Mouse (Mus musculus): ENCODE measurements around the gene Ociad1.
A peak's percentile ranks its signal among the peaks of the same experiment; 100 is the strongest.

Ociad1 gene

DNA sequence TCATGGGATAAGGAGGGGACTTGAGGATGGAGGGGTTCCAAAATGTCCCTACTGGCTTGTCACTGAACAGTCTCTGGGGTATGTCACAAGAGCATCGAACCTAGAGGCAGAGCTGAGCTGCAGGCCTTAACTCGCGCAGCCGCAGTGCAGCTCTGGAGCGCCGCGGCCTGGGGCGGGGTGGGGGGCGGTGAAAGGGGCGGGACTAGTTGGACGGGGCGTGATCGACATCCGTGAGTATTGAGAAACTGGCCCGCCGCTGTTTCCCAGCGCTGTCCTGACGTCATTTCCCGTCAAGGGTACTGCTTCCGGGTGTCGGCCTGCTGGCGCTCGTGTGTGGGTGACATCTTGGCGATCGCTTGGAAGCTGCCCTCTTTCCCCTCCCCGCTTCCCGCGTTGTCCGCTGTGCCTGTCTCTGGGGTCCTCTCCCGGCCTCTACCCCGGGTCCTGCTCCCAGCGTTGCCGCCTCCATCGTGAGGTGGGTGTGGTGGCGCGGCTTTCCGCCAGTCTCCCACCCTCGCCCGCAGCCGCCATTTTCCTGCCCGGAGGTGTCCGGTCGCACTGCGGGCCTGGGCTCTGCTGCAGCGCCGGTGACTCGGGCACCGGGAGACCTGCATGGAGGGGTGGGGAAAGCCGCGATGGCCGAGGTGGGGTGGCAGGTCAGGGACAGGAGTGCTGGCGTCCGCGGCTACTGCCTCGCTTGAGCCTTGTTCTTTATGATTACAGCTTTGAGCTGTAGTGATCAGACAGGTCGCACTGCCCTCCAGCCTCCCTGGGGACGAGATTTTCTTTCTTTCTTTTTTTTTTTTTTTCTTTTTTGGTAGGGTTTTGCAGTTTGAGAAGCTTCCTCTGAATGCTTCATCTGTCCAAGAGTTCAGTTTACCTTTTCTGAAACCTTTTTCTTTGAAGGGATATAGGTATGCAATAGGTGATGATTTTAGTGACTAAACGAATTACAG, at the start of gene Ociad1:
Ociad1 (plus strand) TSS at position 283 of the 956 bp plus-strand sequence.
- peak; percentile 96 for DNase-seq

DNA sequence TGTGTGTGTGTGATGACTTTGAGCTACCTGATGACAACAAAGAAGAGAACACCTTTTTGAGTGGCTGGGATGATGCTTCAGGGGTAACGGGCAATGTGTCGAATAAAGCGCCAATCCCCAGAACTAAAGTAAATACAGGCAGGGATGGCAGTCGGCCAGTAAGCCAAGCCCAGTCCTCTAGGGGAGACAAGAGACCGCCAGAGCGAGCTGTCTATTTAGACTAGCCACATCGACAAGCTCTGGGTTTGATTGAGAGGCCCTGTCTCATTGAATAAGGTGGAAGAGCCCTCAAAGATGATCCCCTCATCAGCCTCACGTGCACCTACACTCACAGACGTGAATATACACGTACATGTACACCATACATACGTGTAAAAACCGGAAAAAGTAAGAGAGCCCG, 48.2 kb upstream of the Ociad1 start:
- no peak for DNase-seq

DNA sequence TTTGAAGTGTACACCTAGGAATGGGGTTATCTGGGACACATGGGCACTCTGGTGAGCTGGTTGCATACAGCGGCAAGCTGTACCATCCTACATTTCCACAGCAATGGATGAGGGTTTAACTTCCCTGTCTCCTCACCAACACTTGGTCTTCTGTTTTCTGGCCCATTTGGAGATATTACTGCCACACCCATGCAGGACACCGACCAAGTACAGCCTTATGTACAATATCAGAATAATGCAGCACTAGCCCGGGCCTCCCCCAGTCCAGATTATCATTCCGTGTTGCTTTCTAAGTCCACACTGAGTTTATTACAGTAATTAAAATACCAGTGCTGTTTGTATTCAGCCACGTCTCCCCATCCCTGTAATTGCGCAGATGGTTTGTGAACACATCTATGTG, 46.2 kb upstream of the Ociad1 start:
- no peak for DNase-seq

- DNase-seq: no peak
Measured at GRCm38 (mm10) chr5:73248211-73248610, 44.4 kb upstream of the Ociad1 start.

DNA sequence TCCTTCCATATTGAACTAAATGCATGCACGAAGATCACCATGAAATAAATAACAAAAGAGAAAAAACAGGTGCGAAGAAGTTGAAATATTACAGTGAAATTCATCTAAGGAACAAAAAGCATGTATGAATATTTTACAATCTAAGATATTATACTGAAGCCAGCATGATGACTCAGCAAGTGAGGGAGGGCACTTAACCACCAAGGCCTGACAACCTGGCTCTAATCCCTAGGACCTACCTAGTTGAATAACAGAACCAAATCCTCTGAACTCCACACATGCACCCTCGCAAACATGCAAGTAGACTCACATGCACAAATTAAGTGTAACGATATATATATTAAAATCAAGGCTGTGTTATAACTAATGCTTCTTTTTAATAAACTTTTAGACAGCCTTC, 43.2 kb upstream of the Ociad1 start:
- DNase-seq: no peak

DNA sequence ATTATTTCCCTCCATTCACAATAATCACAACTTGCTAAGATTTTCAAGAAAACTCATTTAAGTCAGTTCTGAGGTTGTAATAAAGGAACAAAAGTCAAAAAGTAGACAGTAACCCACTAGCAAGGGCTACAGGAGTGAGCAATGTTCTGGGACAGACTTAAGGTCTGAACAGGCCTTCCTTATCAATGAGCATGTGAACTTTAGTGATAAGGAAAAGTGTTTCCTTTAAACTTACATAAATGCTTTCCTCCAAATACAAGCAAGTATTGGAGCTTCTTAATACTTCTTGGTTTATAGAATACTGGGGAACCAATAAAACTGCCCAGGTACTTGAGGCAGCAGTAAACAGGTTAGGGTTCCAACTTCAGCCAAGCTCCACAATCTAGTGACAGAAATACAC, 39.8 kb upstream of the Ociad1 start:
- DNase-seq: no peak

GRCm38 (mm10) chr5:73254660-73255059, 37.9 kb upstream of the Ociad1 start:
- DNase-seq: no peak

DNA sequence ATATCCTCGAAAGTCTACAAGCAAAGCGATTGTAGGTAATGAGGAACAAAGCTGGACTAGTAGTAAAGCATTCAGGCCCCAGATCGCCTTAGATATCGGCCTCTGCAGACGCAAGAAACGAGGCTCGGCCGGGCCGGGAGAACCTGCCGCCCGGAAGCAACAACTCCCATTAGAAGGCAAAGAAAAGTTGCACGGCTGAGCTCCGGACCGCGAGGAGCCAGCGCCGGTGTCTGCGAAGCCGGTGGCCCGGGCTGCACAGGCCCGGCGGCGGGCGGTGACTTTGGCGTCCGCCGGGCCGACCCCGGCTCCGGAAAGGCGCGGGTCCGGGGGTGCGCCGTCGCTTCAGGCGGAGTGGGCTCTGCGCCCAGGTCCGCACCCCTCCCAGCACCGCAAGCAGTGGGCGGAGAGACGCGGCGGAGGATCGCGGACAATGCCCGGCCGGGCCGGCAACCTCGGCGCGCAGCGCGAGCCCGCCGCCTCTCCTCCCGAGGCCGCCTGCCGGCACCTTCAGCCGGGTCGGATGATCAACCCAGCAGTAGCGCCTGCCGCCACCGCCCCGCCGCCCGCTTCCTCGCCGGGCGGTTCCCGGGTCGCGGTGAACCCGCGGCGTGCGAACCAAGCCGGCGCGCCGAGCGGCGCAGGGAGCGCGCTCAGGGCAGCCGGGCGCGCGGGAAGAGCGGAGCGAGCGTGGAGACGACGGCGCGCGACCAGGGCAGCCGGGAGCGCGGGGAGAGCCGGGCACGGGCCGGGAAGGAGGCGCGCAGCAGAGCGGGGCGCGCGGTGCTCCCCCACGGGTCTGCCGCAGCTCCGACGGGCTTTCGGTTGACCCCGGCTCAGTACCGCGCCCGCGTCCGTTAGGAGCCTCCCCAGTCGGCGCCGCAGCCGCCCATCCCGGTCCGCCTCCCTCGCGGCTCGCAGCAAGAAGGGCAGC, 37.0 kb upstream of the Ociad1 start:
- peak; percentile 76 for DNase-seq

DNA sequence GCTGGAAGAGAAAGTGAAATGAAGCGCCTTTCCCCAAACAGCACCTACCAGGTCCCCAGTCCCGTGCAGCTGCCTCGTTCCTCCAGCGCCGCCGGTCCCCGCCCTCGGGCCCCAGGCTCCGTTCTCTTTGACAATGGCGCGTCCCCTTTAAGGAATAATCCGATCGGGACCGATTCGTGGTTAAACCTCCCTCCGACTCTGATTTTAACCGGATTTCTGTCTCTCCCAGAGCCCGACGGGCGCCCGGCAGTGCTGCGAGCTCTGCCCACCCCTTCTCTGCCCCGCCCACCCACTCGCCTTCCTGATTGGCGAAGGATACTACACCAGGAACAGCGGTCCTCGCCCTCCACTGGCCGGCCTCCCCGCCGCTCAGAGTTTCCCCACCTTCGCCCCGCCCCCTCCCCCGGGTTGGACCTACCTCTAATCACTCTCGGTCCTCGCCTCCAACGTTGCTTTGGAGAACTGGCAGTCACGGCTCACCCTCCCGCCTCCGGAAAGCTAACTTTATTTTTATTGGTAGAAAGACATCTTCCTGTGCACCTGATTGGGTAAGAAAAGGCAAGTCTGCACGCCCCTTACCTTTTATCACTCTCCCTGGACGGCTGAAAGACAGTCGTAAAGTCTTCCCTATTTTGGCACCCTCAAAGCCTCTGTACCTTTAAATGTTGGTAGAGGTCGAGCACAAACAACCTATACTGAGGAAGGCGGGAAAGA, 36.1 kb upstream of the Ociad1 start, which contains the start of gene Fryl:
Fryl (minus strand) TSS at position 268 of the 714 bp plus-strand sequence.
- peak; percentile 97 for DNase-seq

- no peak for DNase-seq
Measured at GRCm38 (mm10) chr5:73257096-73257495, 35.5 kb upstream of the Ociad1 start.

- no peak for DNase-seq
Measured at GRCm38 (mm10) chr5:73257723-73258122, 34.9 kb upstream of the Ociad1 start.

DNA sequence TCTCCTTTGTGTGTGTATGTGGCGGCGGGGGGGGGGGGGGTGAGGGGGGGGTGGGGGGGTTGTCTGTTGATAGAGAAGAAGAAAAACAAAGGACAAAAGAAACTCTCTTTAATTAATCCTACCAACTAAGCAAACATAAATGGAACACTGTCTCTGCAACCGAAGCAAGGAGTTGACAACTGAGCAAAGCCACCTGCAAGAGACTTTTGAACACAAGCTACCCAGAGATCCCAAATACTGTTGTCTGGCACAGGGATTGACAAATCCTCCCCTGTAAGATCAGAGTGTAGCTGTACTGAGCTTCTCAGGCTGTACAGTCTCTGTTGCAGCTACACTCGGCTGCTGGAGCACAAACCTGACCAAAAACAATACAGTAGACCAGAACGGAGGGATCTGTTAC, 28.5 kb upstream of the Ociad1 start:
- no peak for DNase-seq

- peak; percentile 61 for DNase-seq
Measured at GRCm38 (mm10) chr5:73265460-73265859, 27.1 kb upstream of the Ociad1 start.

DNA sequence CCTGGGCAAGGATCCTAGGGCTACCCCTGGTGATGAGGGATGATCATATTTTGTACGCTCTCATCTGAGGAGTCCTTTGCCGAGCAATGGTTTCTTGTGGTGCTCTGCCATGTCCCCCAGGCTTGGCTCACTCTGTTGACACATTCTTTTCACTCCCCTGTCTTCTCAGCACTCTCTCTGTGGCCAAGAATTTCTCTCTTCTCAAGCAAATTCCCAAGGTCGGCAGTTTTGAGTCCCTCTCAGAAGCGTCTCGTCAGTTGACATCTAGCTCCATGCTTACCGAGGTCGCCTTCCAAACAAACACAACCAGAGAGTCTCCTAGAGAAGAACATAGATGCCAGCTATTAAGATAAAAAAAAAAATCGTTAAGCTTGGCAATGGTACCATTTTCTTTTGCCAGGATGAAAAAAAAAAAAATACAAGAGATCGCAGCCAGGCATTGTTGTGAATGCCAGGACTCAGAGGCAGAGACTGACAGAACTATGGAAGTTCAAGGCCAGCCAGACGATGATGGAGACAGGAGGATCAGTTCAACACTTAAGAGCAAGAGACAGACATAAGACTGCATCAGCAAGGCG, 23.9 kb upstream of the Ociad1 start:
- DNase-seq: no peak

DNA sequence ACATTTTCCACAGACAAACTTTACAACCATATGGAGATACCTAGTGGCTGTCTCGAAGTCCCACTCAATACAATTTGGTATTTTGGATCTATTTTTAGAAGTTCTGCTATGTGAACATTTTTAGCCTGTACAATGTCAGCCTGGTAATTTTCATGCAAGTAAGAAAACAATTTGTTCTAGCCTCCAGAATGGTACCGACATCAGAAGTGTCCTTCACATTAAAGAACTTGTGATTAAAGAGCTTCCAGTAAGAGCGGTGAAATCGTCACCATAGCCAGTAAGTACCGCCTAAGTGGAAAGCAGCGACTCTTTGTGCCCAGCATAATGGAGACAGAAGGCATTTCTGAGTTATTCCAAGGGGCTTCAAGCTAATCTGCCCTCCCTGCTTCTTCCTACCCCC, 22.0 kb upstream of the Ociad1 start:
- no peak for DNase-seq

DNA sequence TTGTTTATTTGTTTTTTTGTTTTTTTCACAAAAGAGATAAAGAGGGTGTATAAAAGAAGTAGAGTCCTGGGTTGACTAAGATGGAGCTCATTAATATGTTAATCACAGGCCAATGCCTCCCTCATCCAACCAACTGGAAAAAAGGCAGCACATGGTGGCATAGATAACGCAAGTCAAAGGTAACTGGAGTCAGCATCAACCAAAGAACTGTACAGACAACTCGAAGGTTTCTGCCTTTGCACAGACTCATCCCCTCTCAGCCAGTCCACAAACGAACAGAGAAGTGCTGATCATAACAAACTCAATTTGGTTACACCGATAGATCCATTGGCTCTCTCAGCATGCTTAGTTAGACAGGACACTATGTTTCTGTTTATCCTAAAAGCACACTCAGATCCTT, 19.4 kb upstream of the Ociad1 start:
- no peak for DNase-seq

DNA sequence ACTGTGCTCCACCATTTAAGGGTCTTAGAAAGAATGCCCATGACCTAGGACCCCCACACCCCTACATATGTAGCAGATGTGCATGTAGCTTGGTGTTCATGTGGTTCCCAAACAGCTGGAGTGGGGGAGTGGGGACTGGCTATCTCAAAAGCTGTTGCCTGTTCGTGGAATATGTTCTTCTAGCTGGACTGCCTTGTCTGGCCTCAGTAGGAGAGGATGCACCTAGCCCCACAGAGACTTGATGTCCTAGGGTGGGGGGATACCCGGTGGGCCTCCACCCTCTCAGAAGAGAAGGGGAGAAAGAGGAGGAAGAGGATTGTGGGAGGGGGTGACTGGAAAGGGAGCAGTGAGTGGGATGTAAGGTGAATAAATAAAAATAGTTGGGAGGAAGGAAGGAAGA, 17.6 kb upstream of the Ociad1 start:
- no peak for DNase-seq

DNA sequence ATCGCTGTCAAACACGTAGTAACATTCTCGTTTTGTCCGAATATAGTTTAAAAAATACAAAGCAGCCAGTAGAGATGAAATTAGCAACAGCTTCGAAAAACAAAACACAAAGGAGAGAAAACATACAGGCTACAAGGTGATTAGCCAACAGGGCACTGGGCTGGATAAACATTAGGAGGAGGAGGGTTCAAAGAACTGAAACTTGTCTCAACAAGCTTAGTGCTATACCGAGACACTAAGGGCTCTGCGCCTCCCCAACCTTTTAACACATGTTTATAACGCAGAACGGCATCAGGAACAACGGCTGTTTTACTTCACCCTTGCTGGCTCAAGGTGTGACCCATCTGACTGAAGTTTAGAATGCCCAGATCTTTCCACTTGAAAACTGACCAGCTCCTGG, 13.4 kb upstream of the Ociad1 start:
- DNase-seq: no peak

DNA sequence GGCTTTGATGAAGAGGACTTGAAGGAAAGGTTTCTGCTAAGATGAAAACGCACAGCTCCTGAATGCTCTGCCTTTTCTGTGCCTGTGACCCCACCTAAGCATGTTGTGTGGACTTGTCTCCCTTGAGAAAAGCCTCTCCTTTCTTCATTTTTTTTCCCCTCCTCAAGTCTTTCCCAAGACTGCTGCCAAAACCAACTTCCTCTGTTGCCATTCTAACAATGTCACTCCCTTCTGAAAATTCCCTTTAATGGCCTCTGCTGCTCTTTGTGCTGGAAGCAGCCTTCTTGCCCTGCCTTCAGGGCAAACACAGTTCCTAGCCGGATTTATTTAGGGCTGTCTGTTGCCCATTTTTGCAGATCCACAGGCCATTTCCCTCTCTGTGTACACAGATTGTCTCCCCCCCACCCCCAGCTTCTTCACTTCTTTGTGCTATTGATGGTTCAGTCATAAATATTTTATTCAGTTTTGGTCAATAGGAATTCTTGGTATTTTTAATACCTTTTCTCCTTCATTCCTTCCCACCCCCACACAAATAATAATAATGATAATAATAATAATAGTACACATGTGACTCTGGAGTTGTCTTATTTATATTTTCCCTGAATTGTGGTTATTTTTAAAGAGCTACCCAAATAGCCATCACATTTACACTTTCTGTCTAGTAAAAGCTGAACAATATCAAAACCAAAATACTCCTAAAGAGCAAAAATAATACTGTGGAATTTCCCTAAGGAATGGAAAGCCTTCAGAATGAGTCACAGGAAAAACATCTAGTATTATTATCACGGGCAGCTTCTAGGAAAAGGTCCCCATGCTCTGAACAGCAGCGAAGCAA, 12.6 kb upstream of the Ociad1 start:
- DNase-seq: no peak

GRCm38 (mm10) chr5:73280567-73280850, 12.1 kb upstream of the Ociad1 start:
- no peak for DNase-seq

GRCm38 (mm10) chr5:73284046-73284445, 8.5 kb upstream of the Ociad1 start:
- no peak for DNase-seq

DNA sequence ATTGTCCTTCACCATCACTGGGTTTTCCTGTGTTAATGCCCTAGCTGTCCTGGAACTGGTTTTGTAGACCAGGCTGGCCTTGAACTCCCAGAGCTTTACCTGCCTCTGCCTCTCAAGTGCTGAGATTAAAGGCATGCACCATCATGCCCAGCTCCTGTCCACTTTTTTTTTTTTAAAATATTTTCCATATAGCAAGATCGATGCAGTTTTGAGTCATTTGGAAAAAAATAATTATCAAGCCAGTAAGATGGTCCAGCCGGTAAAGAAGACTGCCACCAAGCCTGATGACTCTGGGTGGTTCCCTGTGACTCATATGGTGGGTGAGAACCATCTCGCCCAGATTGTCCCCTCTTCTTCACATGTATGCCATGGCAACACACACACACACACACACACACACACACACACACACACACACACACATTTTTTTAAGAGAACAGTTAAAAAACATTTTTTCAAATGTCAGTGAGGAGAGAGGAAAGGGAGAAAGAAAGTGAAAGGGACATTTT, 7.1 kb upstream of the Ociad1 start:
- DNase-seq: peak; percentile 1
